Mouse (Mus musculus): ENCODE measurements around the gene Olfr710. TPM values are rescaled to one million over a fixed set of nuclear protein-coding genes. Genes with fewer than 3 reads are reported as not detected.
"Not testable (repeated sequence)": the region's sequence is repeated elsewhere in the genome, so short reads cannot be mapped to it uniquely, and the experiment has no call there.

Gene Olfr710
- not detected for total RNA-seq (2021)

DNA sequence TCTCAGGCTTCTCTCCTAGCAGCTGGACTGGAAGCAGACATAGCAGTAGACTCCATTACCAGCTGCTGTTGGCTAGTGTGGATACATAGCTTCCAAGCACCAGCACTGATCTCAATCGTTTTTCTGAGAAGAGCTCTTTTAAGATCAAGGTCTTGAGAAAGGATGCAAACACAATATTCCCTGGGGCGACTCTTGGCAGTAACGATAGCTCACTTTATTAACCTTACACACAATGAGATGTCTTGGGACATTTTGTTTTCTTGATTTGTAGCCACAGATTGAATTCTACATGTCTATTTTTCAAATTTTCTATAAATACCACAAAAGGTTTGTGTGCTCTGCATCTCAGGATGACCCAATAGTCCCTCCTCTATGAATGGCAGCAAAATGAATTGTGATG, at the start of gene Olfr710:
TSS of gene Olfr710 (minus strand) at position 101 of the 400 bp plus-strand sequence.
- no peak for DNase-seq

DNA sequence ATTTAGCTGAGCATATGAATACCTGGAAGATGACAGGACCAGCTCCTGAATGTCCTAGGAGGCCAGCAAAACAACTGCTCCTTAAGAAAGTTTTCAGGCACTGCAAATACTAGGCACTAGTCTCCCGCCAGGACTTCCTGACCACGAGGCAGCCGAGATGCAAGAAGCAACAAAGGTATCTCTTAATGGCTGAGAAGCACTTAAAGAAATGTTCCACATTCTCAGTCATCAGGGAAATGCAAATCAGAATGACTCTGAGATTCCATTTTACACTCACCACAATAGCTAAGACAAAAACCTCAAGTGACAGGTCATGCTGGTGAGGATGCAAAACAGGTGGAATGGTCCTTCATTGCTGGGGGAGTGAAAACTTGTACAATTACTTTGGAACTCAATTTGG, 37.1 kb upstream of the Olfr710 start:
- no peak for DNase-seq

DNA sequence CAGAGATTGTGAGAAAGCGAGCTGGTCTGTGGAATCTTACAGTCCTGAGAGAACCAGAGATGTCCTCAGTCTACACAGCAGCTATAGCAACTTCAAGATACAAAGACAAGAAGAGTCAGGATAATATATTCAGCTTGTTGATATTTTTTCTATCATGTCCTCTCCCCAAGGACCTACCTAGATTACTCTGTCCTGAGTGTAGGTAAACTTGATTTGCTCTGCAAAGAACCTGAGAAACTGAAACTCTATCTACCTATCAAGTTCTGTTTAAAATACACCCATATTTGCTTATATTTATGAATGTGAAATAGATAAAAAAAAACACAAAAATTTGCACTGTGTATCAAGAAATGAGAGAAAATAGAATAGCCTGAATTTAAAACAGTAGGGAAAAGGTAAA, 27.2 kb upstream of the Olfr710 start, which contains the start of gene Olfr711:
TSS of gene Olfr711 (minus strand) at position 101 of the 400 bp plus-strand sequence.
- DNase-seq, result no peak

DNA sequence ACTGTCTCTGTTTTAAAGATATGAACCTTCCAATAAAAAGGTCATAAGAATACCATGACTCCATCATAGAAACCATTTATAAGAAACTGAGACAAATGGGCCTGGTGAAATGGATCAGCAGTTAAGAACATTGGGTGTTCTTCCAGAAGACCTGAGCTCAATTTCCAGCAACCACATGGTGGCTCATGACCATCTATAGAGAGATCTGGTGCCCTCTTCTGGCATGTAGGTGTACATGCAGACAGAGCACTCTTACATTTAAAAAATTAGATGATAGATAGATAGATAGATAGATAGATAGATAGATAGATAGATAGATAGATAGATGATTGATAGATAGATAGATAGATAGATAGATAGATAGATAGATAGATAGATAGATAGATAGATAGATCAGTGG, 19.4 kb upstream of the Olfr710 start:
- DNase-seq, result not testable (repeated sequence)

DNA sequence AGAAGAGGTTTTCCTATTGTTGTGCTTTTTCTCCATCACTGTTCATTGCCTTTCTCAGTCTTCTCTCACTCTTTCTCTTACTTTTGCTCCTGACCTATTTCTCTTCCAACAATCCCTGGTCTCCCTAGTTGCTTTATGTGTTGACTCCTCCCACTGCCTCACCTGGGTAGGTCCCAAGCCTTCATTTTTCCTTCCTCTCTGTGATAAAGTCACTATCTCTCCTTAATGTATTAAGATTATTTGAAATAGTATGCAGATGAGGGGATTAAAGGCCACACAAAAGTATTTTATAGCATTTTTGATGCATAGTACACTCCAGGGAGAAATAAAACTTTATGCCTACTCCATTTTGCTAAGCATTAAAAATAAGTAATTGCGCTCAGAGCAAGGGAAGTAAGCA, 15.7 kb upstream of the Olfr710 start, which contains the start of gene Olfr6:
TSS of gene Olfr6 (minus strand) at position 101 of the 400 bp plus-strand sequence.
- no peak for DNase-seq

DNA sequence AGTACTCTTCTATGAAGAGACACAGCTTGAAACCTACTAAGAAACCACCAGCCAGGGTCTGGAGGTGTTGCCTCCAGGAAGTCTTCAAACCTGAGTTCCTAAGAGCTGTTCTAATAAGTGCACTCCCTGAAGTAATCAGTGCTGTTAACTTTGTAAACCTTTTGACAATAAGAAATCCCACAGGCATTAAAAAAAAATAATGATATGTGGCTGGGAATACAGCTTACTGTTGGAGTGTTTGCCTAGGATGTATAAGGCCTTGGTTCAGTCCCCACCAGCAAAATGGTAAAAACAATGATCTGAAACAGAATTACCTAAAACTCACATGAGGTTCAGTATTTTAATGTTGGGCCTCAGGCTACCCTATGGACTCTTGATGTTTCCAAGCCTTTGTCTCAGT, 16.0 kb downstream of the Olfr710 start, which contains the start of gene Olfr709-ps1:
TSS of gene Olfr709-ps1 (minus strand) at position 101 of the 400 bp plus-strand sequence.
- DNase-seq, result no peak

DNA sequence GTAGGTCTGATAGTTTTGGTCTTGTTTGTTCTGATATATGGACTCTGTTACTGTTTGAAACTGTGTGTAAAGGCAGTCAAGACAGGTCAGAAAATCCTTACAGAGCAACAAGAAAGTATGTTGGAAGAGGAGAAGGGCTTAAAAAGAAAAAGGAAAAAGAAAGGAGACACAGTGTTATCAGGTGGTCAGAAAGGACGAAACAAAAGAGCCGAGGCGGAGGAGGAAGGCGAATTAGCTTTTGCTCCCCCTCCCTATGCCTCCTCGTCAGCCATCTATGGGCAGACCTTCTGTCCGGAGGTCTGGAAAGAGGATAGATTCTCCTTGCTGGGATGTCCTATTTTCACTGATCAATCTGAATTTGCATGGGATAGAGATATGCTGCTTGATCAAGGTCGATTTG, 27.2 kb downstream of the Olfr710 start:
- DNase-seq, result peak; percentile 5

DNA sequence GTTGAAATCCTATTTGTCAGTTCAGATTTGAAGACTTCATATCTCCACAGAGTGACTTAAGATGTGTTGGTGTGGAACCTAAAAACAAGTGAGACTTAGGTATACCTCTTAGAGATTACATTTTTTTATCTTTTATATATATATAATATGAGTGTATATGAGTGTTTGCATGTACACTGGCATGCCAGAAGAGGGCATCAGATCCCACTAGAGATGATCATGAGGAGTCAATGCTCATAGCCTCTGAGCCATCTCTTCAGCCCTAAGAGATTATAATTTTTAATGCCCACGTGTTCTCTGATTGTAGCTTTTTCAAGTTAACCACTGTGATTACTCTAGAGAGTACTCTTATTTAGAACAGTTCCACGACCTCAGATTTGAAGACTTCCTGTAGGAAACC, 40.4 kb downstream of the Olfr710 start, which contains the start of gene Olfr1532-ps1:
TSS of gene Olfr1532-ps1 (plus strand) at position 326 of the 400 bp plus-strand sequence.
- DNase-seq, result no peak

DNA sequence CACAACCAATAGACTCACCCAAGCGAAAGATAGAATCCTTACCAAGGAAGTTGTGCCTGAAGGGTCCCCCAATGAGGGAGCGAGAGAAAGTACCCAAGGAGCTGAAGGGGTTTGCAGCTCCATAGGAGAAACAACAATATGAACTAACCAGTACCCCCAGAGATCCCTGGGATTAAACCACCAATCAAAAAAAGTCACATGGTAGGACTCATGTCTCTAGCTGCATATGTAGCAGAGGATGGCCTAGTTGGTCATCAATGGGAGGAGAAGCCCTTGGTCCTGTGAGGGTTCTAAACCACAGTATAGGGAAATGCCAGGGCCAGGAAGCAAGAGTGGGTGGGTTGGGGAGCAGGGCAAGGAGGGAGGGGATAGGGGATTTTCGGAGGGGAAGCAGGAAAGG, 47.0 kb downstream of the Olfr710 start, which contains the start of gene Olfr707:
TSS of gene Olfr707 (minus strand) at position 101 of the 400 bp plus-strand sequence.
- DNase-seq, result not testable (repeated sequence)

Other genes with a start within 250 kb of the Olfr710 start
- gene Olfr695, start 231.9 kb downstream of the Olfr710 start, total RNA-seq (2021), result not detected
- not detected for gene Olfr697, start 205.9 kb downstream of the Olfr710 start, total RNA-seq (2021)
- not detected for gene Olfr698, start 192.9 kb downstream of the Olfr710 start, total RNA-seq (2021)
- not detected for gene Olfr699, start 155.1 kb downstream of the Olfr710 start, total RNA-seq (2021)
- gene Olfr700, start 139.5 kb downstream of the Olfr710 start, total RNA-seq (2021), result not detected
- not detected for gene Olfr701, start 134.2 kb downstream of the Olfr710 start, total RNA-seq (2021)
- gene Olfr702, start 114.4 kb downstream of the Olfr710 start, total RNA-seq (2021), result not detected
- not detected for gene Olfr703, start 105.0 kb downstream of the Olfr710 start, total RNA-seq (2021)
- gene Olfr704, start 85.1 kb downstream of the Olfr710 start, total RNA-seq (2021), result not detected
- gene Olfr705, start 71.4 kb downstream of the Olfr710 start, total RNA-seq (2021), result not detected
- gene Olfr706, start 60.1 kb downstream of the Olfr710 start, total RNA-seq (2021), result not detected
- gene Olfr707, start 47.1 kb downstream of the Olfr710 start, total RNA-seq (2021), result not detected
- not detected for gene Olfr1532-ps1, start 40.3 kb downstream of the Olfr710 start, total RNA-seq (2021)
- under 1 TPM in 1 of 2 experiments, not detected in 1; 0.07 TPM for gene Olfr709-ps1, start 16.1 kb downstream of the Olfr710 start, total RNA-seq (2021)
- not detected for gene Olfr6, start 15.6 kb upstream of the Olfr710 start, total RNA-seq (2021)
- gene Olfr711, start 27.1 kb upstream of the Olfr710 start, total RNA-seq (2021), result not detected
- not detected for gene Olfr2, start 57.8 kb upstream of the Olfr710 start, total RNA-seq (2021)
- gene Olfr713, start 82.9 kb upstream of the Olfr710 start, total RNA-seq (2021), result not detected
- gene Olfr714, start 122.7 kb upstream of the Olfr710 start, total RNA-seq (2021), result not detected
- gene Olfr17, start 144.9 kb upstream of the Olfr710 start, total RNA-seq (2021), result not detected
- not detected for gene Olfr715b, start 162.1 kb upstream of the Olfr710 start, total RNA-seq (2021)
- gene Olfr715, start 182.8 kb upstream of the Olfr710 start, total RNA-seq (2021), result not detected
- gene Olfr716, start 190.0 kb upstream of the Olfr710 start, total RNA-seq (2021), result not detected
- not detected for gene Nlrp14, start 218.7 kb upstream of the Olfr710 start, total RNA-seq (2021)

Measured in heart, postnatal 4 days (tissue).